Mouse (Mus musculus): Measurements from ENCODE around the gene Lrrc36. TPM values are rescaled to one million over a fixed set of nuclear protein-coding genes. Genes with fewer than 3 reads are reported as not detected.

Lrrc36 gene
- polyA plus RNA-seq, 1 experiment, result 0.25 TPM

DNA sequence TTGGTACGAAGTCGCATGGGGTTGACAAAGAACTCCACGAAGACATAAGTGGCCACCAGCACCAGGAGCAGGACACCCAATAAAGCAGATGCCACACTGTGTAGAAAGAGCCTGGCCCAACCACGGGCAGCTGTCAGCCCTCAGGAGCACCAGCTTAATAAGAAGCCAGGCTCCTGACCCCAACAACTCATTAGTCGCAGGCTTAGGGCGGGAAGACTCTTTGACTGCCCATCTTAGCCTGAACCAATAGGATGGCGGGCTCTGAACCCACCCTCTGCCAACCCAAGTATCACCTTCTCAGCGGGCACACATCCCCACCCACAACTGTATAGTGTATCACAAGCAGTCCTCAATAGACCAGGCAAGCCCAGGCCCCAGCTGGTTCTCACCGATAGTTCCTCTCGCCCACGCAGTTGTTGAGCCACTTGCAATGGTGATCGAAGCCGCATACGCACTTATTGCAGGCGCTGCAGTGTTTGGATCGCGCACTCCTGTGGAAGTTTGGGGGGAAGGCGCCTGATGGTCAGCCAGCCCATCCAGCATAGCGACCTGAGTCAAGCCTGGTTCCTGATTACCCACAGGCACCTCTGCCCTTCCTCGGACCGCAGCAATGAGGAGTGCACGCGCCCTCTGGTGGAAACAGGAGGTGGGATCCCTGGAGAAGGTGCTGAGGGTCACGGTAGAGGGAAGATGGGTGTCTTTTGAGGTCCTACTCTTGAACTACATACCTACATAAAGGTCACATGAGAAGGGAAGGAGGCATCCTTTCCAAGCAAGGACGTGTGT, 63.5 kb downstream of the Lrrc36 start:
- DNase-seq (ENCODE audit: low read depth, low spot score), result no peak
- 56% methylated on average over 25 of the region's 25 CpGs for WGBS

- DNase-seq (ENCODE audit: low read depth, low spot score), result no peak
- 78% methylated on average over 3 of the region's 3 CpGs for WGBS
These were observed 64.4 kb downstream of the Lrrc36 start for GRCm38 (mm10) chr8:105477792-105478191.

DNA sequence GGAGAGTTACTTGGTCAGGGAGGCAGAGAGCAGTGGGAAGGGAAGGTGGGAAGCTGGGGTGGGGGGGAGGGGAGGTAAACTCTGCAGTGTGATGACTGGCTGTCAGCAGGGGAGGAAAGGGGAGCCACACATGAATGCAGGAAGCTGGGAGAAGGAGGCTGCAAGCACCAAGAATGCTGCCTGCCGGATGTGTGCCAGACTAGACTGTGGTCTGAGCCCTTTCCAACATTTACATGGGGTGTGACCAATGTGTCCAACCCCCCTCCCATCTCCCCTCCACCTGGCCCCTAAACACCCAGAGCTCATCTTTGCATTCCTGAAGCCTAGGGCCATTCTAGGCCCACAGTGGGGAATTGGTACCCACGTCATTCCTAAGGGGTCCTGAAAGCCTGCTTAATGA, 67.6 kb downstream of the Lrrc36 start:
- WGBS, result 83% methylated on average over 2 of the region's 2 CpGs
- no peak for DNase-seq (ENCODE audit: low read depth, low spot score)

DNA sequence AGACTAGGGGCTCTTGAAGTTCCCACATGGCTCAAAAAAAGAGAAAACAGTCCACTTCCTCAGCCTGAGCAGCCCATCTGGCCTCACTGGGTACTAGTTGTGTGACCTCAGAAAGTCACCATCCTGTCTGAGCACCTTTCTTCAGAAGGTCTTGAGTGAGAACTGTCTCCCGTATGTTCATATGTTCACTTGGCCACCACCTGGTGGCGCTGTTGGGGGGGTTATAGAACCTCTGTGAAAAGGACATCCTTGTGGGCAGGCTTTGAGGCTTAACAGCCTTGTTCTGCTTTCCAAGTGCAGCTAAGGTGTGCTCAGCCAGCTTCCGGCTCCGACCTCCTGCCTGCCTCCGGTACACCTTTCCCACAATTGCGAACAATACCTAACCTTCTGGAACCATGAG, 68.1 kb downstream of the Lrrc36 start:
- DNase-seq (ENCODE audit: low read depth, low spot score), result no peak
- WGBS, result 74% methylated on average over 6 of the region's 6 CpGs

GRCm38 (mm10) chr8:105482123-105482522, 68.8 kb downstream of the Lrrc36 start:
- no peak for DNase-seq (ENCODE audit: low read depth, low spot score)
- WGBS, result 84% methylated on average over 8 of the region's 8 CpGs

GRCm38 (mm10) chr8:105483212-105484029, 70.0 kb downstream of the Lrrc36 start:
- WGBS, result 63% methylated on average over 14 of the region's 14 CpGs
- DNase-seq (ENCODE audit: low read depth, low spot score), result no peak

GRCm38 (mm10) chr8:105484030-105484368, 70.6 kb downstream of the Lrrc36 start:
- 73% methylated on average over 3 of the region's 3 CpGs for WGBS
- DNase-seq (ENCODE audit: low read depth, low spot score), result no peak

DNA sequence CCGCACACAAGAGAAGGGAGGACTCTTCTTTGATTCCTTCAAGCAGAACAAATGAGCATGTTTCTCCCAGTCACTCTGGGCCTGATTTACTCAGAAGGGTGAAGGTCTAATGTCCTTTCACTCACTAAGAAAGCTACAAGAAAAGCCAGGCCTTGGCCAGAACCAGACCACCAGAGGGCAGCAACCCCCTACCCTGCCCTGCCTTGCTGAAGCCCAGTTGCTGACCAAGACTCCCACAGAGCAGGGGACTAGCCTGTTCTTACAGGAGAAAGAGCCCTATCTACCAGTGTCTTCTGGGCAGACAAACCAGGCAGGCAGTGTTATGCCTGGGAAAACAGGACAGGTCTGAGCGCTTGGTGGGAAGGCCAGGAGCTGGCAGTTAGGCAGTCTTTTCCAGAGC, 71.0 kb downstream of the Lrrc36 start:
- WGBS, result 69% methylated on average over 2 of the region's 2 CpGs
- no peak for DNase-seq (ENCODE audit: low read depth, low spot score)

DNA sequence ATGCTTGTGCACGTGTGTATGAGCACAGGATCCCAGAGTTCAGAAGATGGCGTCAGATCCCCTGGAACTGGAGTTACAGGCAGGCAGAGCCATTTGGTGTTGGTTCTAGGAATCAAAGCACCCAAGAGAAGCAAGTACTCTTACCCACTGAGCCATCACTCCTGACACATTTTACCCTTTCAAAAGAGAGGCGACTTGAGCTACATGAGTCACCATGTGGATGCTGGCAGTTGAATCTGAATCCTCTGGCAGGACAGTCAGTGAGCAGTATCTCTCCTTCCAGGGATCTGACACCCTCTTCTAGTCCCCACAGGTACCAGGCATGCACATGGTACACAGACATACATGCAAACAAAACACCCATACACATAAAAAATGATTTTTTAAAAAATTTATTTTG, 74.7 kb downstream of the Lrrc36 start:
- DNase-seq (ENCODE audit: low read depth, low spot score), result no peak
- WGBS, result 55% methylated on average over 3 of the region's 3 CpGs

DNA sequence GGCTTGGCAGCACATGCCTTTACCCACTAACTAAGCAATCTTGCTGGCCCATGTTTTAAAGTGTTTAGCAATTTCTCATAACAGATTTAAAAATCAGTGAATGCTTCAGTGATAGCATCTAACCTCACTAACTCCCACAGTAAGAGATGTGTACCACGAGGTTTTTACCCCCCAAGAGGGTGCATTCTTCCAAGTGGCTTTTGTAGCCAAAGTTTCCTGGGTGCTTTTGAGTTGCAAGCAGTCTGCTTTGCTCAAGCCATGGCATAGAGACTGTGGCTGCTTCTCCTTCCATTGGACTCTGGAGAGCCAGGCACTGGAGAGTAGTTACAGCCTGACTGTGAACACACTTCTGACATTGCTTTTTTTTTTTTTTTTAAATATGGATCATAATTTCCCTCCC, 75.9 kb downstream of the Lrrc36 start:
- 60% methylated on average over 1 of the region's 1 CpGs for WGBS
- no peak for DNase-seq (ENCODE audit: low read depth, low spot score)

- no peak for DNase-seq (ENCODE audit: low read depth, low spot score)
- WGBS, result 73% methylated on average over 3 of the region's 3 CpGs
These were observed 80.1 kb downstream of the Lrrc36 start for GRCm38 (mm10) chr8:105493495-105493894.

GRCm38 (mm10) chr8:105494566-105494965, 81.2 kb downstream of the Lrrc36 start:
- WGBS, result 82% methylated on average over 3 of the region's 3 CpGs
- DNase-seq (ENCODE audit: low read depth, low spot score), result no peak

DNA sequence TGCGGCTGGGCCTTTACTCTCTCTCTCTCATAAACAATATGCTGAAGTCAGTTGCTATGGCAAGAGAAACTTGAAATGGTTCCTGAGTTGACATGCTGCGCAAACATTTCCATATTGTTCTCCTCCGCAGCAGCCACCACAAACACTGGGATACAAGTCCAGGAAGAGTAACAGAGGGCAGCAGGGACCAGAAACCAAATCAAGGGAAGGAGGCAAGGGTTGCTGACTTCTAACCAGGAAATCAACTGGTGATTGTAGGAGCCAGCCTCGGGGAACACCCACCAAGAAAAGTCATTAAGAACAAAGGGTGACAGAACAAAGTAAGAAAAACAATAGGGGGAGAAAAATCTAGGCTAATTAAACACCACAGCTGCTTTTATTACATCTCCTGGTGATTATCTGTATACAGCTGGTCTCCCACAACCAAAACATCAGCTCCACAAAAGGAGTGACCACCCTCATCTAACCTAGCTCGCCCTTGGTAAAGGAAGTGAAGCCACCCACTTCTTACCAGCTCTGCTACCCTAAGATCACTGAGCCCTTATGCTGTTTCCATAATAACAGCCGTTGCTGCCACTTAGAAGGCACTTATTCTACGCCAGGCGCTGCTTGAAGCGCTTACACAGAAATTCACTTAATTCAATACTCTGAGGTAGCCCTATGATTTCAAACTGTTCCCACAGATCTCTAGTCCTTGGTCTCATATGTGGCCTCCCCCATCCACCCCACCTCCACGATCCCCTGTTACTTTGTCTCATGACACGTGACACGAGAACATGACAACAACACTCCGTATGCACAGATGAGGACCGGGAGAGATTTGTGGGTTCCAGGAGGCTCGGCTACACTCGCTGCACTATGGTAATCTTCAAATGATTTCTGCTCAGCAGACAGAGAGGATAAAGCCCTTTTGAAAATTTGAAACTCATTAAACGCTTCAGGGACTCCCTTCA, 82.3 kb downstream of the Lrrc36 start:
- DNase-seq (ENCODE audit: low read depth, low spot score), result no peak
- 43% methylated on average over 17 of the region's 17 CpGs for WGBS

DNA sequence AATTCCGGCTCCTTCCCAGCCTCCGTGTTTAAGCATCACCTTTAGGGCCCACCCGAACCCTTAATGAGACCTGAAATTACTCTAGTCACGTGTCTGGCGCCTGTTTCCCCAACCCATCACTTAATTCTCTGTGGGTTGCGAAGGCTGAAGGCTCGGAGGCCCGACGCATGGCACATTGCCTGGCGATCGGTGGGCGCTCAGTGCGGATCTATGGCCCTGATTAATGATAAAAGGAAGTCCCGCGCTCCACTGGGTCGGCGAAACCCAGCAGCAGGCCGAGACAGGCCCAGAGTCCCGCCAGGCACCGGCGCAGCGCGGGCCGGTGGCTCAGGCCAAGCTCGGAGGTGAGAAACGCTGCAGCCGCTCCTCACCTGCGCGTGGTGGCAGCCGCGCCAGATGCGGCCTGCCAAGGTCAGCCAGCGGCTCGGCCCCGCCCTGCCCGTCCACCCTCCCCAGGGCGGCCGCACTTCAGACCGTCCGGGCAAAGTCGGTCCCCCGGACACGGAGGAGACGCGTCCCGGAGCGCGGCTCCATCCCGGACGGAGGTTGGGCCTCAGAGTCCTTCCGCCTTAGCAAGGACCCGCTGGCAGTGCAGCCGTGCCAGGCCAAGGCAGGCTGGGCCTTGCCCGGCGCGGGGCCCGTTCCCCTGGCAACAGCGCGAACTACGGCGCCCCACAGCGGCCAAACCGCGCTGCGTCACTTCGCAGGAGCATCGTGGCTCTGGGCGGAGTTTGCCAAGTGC, 83.2 kb downstream of the Lrrc36 start, which contains the start of gene Zdhhc1:
TSS of gene Zdhhc1 (minus strand) at position 464 of the 742 bp plus-strand sequence.
- WGBS, result 1% methylated on average over 68 of the region's 68 CpGs
- DNase-seq (ENCODE audit: low read depth, low spot score), result no peak

DNA sequence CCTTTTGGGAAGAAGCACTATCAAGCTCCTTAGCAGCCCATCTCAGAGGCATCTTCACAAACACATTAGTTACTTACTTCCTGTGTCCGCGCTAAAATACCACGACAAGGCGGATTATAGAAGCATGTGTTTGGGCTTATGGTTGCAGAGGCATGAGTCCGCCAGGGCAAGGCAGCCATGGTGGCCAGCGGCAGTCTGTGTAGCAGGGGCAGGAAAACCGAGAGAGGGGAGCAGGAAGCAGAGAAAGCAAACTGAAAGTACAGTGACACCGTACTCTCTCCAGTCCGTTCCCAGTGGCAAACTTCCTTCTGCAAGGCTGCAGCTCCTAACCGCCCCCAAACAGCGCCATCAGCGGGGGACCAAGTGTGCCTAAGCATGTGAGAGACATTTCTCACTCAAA, 86.4 kb downstream of the Lrrc36 start:
- no peak for DNase-seq (ENCODE audit: low read depth, low spot score)
- 61% methylated on average over 12 of the region's 12 CpGs for WGBS

DNA sequence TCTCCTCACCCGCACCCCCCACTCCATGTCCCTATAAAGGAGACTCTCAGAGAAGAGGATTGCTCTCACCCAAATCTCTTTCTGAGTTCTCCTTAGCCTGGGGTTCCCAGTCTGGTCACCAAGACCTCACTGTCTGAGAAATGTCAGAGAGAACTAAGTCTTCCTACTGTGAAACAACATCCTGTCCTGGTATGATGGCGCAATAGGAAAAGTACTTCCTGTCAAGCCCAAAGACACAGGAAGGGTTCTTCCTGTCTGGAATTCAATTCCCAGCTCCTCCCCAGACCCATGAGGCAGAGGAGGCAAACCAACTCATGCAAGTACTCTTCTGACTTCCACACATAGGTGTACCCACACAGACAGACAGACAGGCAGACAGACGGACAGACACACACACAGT, 91.2 kb downstream of the Lrrc36 start:
- DNase-seq (ENCODE audit: low read depth, low spot score), result no peak
- WGBS, result 84% methylated on average over 3 of the region's 3 CpGs

DNA sequence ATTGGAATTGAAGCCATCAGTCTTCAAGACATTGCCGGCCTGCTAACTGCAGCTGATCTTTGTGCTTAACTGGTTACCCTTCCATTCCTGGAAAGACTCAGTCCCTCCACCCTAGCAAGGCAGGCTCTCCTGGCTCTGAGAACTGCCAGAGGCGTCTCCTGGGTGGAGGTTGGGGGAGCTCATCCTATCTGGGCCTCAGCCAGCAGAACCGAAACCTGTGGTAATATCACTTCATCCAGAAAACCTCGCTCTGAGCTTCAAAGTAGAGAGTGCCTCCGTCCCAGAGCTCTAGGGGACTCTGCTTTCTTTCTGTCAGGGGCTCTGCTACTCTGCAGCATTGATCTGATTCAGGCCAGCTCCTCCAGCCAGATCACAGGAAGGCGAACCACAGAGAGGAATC, 93.6 kb downstream of the Lrrc36 start:
- DNase-seq (ENCODE audit: low read depth, low spot score), result no peak
- 76% methylated on average over 6 of the region's 6 CpGs for WGBS

DNA sequence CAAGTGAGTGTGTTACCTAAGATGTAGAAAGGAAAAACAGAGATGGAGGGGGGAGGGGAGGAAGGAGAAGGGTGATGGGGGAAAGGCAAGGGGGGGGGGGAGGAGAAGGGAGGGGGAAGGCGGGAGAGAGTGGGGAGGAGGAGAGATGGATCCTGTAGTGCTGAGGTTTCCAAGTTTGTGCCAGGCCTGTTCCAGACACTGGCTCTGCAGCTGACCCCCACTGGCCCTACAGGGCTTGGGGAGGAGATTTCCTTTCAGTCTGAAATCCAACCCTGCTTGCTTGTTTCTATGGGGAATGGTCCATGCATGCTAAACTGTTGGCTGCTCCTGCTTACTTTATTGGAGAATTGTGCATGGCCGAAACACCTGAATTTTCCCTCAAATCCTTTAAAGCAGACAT, 95.4 kb downstream of the Lrrc36 start:
- no peak for DNase-seq (ENCODE audit: low read depth, low spot score)
- WGBS, result 93% methylated on average over 1 of the region's 2 CpGs

- WGBS, result 17% methylated on average over 12 of the region's 12 CpGs
These were observed 96.8 kb downstream of the Lrrc36 start for GRCm38 (mm10) chr8:105509997-105510735.

More at GRCm38 (mm10) chr8:105509997-105510735, 96.8 kb downstream of the Lrrc36 start:
- no peak for DNase-seq (ENCODE audit: low read depth, low spot score)

Data from large intestine, adult 2 months (tissue).